Mouse (Mus musculus) heart, postnatal 0 days (tissue): ENCODE data around the gene Ifna13.

ENCODE experiments used
- CTCF ChIP-seq: IDR thresholded peaks from 2 replicates; pipeline ENCODE4 v1.5.1; 2016; ENCODE audit warnings: antibody characterized with exemption, control low read depth, low read depth
- EP300 ChIP-seq: IDR thresholded peaks from 2 replicates; pipeline ENCODE4 v1.6.1; 2016; ENCODE audit warnings: antibody characterized with exemption, low read depth

DNA sequence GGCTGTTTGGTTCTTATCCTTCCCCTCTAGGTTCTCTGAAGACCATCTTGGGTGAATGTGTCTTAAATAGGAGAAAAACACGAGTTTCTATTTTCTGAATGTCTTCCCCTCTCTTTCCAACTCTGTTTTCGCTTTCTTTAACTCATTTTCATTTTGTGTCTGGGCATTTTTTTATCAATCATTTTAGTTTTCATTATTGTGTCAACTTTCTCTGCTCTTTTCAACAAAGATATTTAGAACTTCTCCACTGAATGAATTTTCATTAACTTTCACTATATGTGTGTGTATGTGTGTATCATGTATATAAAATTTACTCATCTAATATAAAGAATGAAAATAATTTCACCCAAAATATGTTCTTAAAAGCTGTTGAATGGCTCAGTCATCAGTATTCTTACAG is 47.0 kb upstream of the Ifna13 start, which contains the start of gene Ifnab:
- TF ChIP-seq CTCF (no peak), EP300 (no peak)
